Mouse (Mus musculus) spleen, postnatal 4 days (tissue): Measurements from ENCODE around the gene Maml2.

ENCODE experiments used
- DNase-seq, 2 experiments: peaks; one replicate each; pipeline ENCODE4 v3.0.0; 2022; ENCODE audit warnings: low spot score in 2 of 2

The Maml2 gene

DNA sequence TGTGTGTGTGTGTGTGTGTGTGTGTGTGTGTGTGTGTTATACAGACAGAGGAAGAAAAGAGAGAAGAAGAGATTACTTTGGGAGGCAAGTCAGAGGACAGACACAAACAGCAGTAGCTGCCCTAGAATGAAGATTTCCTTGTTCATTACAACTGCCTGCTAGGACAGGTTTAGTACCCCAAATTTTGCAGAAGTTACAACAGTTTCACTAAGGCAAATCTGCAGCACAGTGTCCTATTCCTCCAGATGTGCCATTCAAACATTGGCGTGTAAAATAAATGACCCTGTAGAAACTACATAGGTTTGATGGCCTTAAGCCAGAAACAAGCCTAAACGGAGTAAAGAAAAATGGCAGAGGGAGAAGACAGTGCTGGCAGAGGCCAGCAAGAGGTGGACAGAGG is 195.1 kb downstream of the Maml2 start:
- no peak for DNase-seq

DNA sequence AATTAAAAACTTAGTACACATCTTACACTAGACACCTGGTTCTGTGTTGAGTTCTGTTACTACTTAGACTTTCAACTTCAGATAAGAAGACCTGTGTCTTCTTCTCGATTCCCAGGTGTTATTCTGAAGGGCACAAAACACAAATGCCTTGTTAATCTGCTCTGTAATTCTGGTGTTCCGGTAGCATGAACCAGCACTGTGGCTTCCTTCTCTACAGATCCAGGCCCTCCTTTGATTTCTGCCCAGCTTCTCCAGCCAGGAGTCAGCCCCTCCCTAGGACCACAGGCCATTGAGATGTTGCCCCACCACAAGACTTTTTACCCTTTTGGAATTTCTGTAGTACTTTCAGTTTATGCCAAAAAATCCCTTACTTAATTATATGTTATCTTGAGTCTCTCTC is 196.0 kb downstream of the Maml2 start:
- no peak for DNase-seq

DNA sequence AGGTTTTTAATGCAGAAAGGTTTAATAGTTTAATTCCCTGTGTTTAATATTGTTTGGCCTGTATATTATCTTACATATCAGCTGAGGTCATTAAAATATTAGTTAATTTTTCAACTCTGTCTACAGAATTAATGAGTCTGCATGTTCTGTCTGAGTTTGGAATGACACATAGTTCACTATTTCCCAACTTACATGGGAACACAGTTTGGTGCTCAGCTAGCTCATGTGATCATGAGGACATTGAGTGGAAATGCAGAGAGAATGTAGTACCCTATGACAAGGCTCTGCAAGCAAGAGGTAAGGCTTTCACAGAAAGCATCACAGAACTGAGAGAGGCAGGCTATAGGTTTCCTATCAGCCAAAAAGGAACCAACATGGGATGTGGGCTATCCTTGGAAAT is 197.8 kb downstream of the Maml2 start:
- no peak for DNase-seq

DNA sequence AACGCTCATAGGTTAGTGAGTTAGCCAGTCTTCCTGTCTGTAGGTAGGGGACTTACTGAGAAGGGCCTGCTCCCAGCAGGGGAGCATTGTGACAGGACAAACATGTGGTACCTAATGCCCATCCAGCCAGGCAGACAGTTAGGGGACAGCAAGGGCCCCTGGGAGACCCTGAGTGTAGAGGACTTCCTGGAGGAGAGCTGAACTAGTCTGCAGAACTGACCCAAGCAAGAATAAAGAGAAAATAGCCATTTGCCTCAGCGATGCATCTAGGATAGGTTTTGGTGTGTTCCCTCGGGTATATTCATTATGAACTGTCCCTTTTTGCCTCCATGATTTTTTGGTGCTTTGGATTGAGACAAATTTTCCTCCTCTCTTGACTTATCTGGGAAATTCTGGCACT is 199.3 kb downstream of the Maml2 start:
- no peak for DNase-seq

DNA sequence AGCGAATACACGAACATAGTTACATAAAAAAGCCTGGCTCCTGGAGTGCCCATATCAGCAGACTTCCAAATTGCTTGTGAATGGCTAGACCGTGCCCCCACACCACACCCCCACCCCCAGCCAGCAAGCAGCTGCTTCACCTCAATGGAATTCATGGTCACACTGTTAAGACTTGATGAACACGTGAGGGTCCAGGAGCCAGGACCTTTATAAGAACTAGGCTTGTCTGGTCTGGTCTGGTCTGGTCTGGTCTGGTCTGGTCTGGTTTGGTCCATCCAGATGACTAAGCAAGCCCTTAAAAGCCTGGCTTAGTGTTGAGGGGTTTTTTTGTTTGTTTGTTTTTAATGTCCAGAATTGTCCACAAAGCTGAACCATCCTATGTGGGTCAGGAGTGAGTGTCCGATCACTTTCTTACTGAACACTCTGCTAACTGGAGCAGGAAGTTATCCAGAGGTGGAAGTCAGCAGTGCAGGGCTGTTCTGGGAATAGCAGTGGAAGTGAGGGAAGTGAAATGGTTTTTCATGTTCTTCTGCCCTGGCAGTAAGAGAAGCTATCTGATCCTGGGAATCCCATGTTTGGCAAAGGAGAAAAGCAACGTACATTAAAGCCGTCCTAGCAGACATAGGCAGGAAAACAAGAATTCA is 200.1 kb downstream of the Maml2 start:
- no peak for DNase-seq

DNA sequence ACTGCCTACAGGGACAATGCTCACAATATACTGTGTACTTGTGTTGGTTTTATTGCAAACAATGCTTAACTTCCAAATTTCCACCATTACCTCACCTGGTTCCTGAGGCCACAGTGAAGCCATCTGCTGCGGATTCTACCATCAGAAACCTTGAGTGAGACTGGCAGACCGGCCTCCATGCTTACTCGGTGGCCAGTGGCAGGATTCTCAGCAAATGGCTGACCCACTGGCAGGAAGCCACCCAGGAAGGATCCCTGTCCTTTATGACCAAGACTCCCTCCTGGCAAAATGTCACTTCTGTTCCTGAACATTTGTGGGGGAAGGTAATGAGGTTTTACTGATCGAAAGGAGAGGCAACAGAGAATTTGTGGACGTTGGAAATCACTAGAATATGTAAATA is 202.3 kb downstream of the Maml2 start:
- no peak for DNase-seq

DNA sequence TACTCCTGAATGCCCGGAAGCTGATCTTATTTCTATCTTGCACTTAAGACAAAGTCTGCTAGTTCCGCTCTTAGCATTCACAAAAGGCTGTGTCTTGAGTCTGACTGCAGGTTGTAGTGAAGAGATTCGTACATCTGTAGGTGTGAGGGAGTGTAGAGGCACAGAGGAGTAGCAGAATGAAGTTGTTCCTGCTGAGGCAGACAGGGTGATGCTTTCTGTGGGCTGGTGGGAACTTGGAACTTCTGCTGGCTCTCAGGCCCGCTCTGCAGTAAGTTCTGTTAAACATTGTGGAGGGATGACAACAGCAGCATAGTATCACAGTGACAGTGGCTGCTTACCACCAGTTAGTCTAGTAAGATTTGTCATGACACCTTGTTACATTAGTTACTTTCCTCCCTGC is 207.3 kb downstream of the Maml2 start:
- no peak for DNase-seq

DNA sequence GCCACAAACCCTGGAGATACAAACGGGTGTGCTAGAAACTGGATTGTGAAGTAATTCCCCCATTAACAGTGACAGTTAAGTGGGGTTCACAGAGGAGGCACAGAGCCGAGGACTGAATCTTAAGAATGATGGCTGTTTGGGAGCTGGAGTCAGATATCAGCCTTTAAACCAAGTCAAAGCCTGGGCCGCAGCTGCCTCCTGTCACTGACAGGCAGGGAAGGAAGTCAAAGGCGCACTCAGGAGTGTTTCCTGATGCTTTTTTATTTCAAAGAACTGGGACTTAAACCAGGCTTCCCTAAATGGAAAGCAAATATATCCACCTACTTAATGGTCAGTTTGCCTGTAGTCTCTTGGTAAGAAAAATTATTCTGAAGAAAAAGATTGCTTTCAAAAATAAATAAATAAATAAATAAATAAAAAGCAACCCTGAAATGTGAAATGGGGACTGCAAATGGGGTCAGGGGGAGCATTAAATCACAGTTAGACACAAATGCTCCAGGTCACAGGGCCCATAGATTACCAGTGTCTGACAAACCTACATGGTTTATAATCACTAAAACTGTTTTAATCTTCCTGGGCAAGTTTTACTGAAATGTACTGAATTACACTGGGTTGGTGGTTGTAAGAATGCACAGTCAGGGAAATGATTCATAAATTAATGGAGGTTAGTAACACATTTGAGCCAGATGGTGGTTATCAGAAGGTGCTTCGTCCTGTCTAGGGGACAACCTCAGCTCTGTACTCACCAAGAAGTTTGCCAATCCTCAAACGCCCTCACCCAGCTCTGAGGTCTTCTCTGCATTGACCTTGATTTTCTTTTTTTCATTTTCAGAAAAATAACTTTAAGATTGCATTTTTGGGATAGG is 209.4 kb downstream of the Maml2 start:
- DNase-seq = no peak

DNA sequence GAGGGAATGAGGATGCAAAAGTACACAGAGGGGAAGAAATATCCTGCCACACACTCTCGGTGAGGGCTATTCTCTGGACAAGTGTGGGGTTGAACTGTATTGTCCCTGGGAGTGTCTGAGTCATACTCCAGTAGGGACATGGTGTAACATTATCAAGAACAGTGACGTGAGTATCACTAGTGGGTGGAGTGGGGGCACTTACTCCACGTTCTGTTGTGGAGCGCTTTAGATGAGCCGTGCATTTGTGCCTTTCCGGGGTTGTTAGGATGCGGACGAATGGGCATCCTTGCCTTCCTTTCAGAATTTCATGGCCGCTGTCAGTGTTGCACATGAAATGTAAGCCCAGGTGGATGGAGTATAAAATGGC is 210.0 kb downstream of the Maml2 start:
- DNase-seq = no peak

DNA sequence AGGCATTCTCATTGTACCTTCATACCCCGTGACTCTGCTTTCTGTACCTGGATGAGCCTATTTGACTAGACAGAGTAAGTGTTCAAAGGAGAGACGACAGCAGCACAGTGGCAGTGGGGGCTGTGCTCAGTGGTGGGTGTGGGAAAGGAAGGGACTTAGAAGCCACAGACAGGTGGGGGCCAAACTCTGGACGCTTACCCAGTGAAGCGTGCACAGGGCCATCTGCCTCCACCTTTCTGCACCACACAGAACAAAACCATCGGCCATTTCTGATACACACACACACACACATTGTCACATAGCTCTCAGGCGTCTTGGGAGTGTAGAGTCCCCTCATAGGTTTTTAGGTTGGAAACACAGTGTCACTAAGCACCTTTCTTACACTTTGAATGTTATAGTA is 212.0 kb downstream of the Maml2 start:
- DNase-seq = peak; percentile 25 to 62

DNA sequence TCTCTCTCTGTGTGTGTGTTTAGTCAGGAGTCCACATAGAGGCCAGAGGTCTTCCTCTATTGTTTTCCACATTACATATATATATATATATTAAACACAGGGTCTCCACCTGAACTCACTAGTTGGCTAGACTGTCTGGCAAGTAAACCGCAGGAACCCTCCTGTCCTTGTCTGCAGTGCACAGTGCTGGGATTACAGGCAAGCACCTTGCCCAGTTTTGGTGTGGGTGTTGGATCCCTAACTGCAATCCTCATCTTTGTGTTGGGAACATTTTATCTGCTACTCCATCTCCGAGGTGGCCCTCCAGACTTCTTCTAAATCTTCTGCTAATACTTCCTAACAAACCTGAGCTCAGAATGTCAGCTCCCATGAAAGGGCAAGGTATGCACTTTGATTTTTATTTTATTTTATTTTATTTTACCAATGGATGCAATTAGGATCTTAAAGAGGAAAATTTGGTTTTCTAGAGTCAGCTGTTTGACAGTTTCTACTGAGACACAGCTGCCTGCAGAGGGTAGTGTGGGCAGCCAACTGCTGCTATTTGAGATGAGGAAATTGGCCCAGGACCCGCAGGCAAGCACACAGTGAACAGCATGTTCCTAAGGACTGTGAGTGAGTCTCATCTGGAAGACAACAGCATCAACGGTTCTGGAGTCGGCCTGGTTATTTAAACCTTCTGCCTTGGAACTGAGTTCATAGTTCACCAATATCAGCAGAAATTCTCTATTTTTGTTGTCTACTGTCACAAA is 213.0 kb downstream of the Maml2 start:
- no peak for DNase-seq

DNA sequence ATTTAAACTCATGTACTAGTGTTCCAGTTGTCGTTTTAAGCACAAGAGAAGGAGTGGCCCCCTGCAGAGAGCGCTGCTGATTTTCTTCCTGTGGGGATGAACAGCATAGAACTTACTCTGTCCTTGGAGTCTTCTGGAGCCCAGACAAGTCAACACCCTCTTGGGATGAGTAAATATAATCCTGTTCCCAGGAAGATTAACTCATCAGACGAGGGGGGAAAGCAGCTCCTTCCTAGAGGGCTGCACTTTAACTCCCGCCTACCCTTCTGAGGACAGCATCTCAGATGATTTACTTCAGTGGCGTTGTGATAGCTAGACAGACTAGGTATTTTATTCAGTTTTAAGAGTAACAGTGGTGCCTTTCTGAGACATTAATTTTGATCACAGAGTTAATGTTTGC is 215.4 kb downstream of the Maml2 start:
- DNase-seq = no peak

DNA sequence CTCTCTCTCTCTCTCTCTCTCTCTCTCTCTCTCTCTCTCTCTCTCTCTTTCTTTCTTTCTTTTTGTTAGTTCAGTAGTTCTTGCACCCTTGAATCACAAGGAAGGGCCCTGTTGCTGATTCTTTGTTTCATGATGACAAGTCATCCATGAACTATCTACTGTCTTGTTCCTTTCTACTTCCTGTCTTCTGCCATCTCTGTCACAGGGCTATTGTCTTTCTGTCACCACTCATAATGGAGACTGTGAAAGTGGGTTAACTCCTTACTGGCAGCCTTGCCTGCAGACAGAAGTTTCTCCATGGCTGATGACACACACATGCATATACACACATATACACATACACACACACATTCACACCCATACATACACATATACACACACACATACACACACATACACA is 216.7 kb downstream of the Maml2 start:
- DNase-seq = no peak

DNA sequence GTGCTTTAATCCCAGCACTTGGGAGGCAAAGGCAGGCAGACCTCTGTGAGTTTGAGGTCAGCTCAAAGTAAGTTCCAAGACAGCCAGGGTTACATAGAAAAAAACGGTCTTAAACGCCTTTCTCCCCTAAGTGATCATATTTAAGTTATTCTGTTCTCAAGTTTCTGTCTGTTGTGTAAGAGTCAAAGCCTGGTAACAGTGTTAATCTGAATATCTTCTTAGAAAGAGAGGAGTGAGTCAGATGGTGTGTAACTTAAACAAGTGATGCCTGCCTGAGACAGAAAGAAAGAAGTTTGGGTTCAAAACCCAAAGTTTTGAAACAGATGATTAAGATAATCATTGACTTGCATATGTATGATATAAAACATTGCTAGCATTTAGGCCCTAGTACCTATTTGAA is 218.2 kb downstream of the Maml2 start:
- no peak for DNase-seq

DNA sequence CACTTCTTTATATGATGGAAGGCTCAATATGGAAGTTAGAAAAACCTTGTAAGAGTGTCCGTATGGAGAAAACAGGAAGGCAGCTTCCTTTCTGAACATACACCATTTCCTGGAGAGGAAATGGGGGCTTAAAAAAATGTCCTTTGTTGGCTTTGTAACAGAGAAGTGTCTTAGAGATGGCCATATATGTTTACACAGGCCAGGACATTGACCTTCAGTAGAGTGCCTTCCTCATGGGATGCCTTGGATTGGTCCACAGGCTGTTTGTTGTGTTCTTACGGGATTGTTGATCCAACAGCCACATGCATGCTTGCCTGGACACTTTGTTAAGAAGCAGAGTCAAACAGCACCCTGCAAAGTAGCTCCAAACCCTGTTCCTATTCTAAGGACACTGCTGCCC is 220.3 kb downstream of the Maml2 start:
- no peak for DNase-seq

DNA sequence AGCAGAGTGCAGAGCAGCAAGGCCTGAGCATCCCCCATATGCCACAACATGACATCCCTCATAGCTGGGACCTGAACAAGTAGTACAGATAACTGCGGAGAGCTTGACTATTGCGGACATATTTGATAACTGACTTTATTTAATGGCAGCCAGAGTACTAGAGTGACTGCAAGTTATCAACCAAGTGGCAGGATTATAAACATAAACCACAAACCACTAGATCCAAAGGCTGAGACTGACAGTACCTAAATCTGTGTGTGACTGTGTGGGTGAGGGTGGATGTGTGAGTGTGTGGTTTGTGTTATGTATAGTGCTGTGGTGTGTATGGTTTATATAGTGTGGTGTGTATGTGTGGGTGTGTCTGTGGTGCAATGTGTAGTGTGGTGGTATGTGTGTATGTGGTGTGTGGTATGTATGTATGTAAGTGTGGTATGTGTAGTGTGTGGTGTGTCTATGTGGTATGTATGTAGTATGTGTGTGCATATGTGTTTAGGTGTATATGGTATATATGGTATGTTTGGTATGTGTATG is 220.7 kb downstream of the Maml2 start:
- no peak for DNase-seq

DNA sequence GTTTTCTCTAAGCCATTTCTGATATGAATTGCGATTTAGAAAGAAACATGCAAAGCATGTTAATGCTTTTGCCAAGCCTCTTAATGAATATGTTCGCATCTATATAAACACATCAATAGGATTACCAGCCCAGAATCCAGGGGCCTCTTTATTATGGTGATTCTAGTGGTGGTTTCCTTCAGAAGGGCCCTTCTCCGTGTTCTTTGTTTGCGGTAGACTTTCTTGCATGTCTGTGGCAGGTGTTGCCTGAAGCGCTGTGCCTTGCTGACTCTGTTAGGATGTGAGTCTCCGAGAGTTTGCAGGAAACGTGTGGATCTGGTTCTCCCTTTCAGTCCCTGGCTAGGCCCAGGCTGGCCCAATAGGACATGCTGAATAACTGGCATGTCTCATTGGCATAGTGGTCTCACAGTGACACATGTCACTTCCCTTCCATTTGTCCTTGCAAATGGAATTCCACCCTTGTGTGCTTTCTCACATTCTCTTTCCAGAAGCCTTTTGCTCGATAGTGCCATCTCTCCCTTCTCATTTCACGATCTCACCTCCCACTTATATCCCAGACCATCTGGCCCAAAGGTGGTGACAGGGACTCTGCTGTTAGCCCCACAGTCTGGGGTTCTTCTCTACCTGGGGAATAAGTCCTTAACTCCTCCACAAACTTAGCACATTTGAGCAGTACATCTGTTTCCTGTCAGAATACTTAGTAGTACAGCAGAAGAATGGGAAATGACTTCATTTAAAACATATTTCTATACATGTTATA is 224.5 kb downstream of the Maml2 start:
- DNase-seq = no peak

DNA sequence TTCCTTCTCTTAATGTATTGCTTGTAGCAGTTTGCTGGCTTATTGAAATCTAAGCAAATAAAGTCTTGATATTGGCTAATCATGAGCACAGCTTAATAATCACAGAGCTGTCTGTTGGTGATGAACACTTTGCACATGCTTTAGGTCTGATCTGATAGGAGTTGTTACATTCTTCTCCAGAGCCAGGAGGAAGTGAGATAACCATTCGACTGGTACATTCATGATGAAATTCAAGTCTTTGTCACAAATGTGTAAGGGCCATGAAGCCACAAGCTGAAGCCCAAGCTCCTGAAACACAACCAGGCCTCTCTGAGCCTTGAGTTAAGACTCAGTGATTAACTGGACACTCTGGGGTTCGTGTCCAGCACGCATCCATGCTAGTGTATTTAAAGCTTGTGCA is 225.3 kb downstream of the Maml2 start:
- no peak for DNase-seq

DNA sequence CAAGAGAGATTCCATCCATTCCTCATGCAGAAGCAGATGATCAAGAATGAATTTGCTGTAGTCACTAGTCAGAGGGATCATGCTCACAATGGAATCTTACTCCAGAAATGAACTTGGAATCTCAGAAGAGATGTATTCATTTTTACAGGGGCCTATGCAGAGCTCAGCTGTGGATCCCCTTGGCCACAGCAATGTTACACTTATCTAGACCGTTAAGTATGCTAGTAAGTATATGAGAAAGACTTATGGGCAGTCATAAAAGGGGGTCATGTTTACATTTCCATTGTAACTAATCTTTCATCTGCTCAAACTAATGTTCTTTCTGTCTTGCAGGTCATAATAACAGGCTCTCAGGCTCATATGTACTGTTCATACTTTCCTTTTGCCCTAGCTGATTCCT is 227.3 kb downstream of the Maml2 start:
- DNase-seq = no peak

DNA sequence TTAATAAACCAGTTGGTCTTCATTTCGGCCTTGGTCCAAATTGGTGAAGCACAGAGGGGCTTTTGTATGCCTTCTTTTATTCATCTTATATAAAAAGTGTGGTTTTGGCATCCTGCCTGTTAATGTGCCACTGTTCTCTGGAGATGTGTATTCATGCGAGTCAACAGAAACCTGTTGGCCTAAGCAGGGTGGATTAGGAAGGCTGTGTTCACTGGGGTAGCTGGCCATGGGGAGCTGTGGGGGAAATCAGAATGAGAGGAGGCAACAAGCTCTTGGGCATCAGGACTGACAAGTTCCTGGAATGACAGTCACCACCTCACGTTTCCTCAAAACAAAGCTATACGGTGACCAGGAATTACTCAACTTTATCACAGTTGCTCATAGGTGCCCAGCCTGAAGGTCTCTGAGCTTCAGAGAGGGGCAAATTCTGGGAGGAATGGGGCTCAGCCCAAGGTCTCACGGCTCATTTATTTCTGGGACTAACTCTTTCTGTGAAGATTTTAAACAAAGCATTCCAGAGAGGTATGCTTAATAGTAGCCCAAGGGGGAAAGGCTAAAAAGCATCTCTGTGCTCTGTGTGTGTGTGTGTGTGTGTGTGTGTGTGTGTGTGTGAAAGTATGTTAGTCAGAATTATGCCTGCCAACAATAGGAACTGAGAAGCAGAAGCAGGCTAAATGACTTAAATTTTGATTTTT is 228.0 kb downstream of the Maml2 start:
- no peak for DNase-seq

DNA sequence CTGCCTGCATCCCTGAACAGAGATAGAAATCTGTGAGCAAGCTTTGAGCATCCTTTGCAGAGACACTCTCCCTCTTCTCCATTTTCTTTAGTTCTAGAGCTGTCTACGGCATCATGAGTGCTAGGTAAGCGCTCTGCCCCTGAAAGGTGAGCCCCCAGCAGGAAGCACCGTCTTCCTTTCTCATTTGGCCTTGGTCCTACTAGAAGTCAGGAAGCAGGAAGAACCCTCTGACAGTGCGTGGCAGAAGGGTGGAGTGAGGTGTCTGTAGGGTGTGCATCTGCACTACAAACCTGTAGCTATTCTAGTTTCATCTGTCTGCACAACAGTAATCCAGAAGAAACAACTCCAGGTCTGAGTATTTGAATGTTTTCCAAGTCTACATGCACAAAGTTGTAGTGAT is 232.8 kb downstream of the Maml2 start:
- no peak for DNase-seq
